Mouse (Mus musculus) C2C12 (cell line): Measurements from ENCODE around the gene Ptov1. TPM values are rescaled to one million over a fixed set of nuclear protein-coding genes. Genes with fewer than 3 reads are reported as not detected.
A peak's percentile ranks its signal among the peaks of the same experiment; 100 is the strongest.

Experiments used
- H3K27me3 ChIP-seq: one replicate; pipeline ENCODE4 v1.6.1; 2011; ENCODE audit not compliant: control insufficient read depth, insufficient read depth, insufficient read length
- H3K36me3 ChIP-seq: one replicate; pipeline ENCODE4 v1.6.1; 2011; ENCODE audit not compliant: control insufficient read depth, insufficient read depth
- H3K4me3 ChIP-seq: one replicate; pipeline ENCODE4 v1.5.1; 2011; ENCODE audit warnings: mild to moderate bottlenecking, control low read depth; ENCODE audit not compliant: poor library complexity, insufficient read depth, severe bottlenecking
- H3K79me2 ChIP-seq: one replicate; pipeline ENCODE4 v1.6.1; 2011; ENCODE audit not compliant: control insufficient read depth, insufficient read depth
- H3K79me3 ChIP-seq: one replicate; pipeline ENCODE4 v1.6.1; 2011; ENCODE audit warnings: low read depth, control low read depth
- H3ac ChIP-seq: one replicate; pipeline ENCODE3; 2011; ENCODE audit warnings: low read depth; ENCODE audit not compliant: control insufficient read depth, insufficient read length
- CEBPB ChIP-seq: IDR thresholded peaks from one replicate; pipeline ENCODE4 v1.6.1; 2011; ENCODE audit warnings: low read depth, mild to moderate bottlenecking, control low read depth, moderate library complexity
- CTCF ChIP-seq: IDR thresholded peaks from one replicate; pipeline ENCODE4 v1.5.1; 2011; ENCODE audit not compliant: control insufficient read depth, insufficient read depth, insufficient read length
- FOSL1 ChIP-seq: IDR thresholded peaks from one replicate; pipeline ENCODE4 v1.8.0; 2011; ENCODE audit warnings: mild to moderate bottlenecking, low read length; ENCODE audit not compliant: poor library complexity, insufficient read depth, severe bottlenecking
- MAX ChIP-seq: IDR thresholded peaks from one replicate; pipeline ENCODE4 v1.6.1; 2011; ENCODE audit warnings: mild to moderate bottlenecking, control low read depth
- MYOD1 ChIP-seq: IDR thresholded peaks from one replicate; pipeline ENCODE4 v1.6.1; 2011; ENCODE audit warnings: low read depth; ENCODE audit not compliant: control insufficient read depth, insufficient read length
- MYOG ChIP-seq: IDR thresholded peaks from one replicate; pipeline ENCODE4 v1.6.1; 2011; ENCODE audit not compliant: control insufficient read depth, insufficient read length; ENCODE audit errors: extremely low read depth
- USF1 ChIP-seq: IDR thresholded peaks from one replicate; pipeline ENCODE4 v1.6.1; 2011; ENCODE audit warnings: low read depth, mild to moderate bottlenecking, control low read depth, moderate library complexity
- polyA plus RNA-seq: library from polyadenylated mRNA; unstranded; fragments of >200 nt; fragmentation: generic; extraction: Trizol; gene quantifications from one replicate; pipeline ENCODE4 v1.2.1, GENCODE M21; 2012; ENCODE audit warnings: missing spikeins

Ptov1 gene
- polyA plus RNA-seq, 1 experiment, result 221 TPM

GRCm38 (mm10) chr7:44836423-44837053 lies 33.0 kb downstream of the Ptov1 start:
- Histone ChIP-seq H3K36me3 (no peaks in the 10 kb centered on the region), H3K79me2 (no peaks in the 10 kb centered on the region), H3K4me3 (no peak overlapping the region), H3K27me3 (no peaks in the 10 kb centered on the region), H3ac (no peak overlapping the region), H3K79me3 (no peaks in the 10 kb centered on the region)
- TF ChIP-seq MYOD1 (no peak), USF1 (no peak), FOSL1 (no peak), CEBPB (no peak), CTCF (no peak), MYOG (no peak), MAX (no peak)

GRCm38 (mm10) chr7:44836016-44836404 lies 33.6 kb downstream of the Ptov1 start:
- H3ac ChIP-seq, result no peak overlapping the region
- no peaks in the 10 kb centered on the region for H3K27me3 ChIP-seq
- peaks cover 4% of the 10 kb centered on the region for H3K36me3 ChIP-seq
- peaks cover 1% of the 10 kb centered on the region for H3K79me3 ChIP-seq
- H3K79me2 ChIP-seq, result peaks cover 1% of the 10 kb centered on the region
- H3K4me3 ChIP-seq, result no peak overlapping the region
- TF ChIP-seq MYOD1 (no peak), MAX (no peak), FOSL1 (no peak), USF1 (no peak), CEBPB (no peak), CTCF (no peak), MYOG (no peak)

- H3K79me2 ChIP-seq, result peaks cover 7% of the 10 kb centered on the region
- TF ChIP-seq CEBPB, result no peak
- no peak for TF ChIP-seq CTCF
- no peak for TF ChIP-seq MYOD1
- no peak for TF ChIP-seq MAX
- no peak for TF ChIP-seq MYOG
- TF ChIP-seq FOSL1, result no peak
- no peak for TF ChIP-seq USF1
- no peak overlapping the region for H3ac ChIP-seq
- no peak overlapping the region for H3K4me3 ChIP-seq
- peaks cover 5% of the 10 kb centered on the region for H3K79me3 ChIP-seq
- H3K27me3 ChIP-seq, result no peaks in the 10 kb centered on the region
- peaks cover 9% of the 10 kb centered on the region for H3K36me3 ChIP-seq
Measured at GRCm38 (mm10) chr7:44835373-44836015, 34.1 kb downstream of the Ptov1 start.

- Histone ChIP-seq H3ac (no peak overlapping the region), H3K4me3 (no peak overlapping the region), H3K36me3 (peaks cover 29% of the 10 kb centered on the region), H3K79me2 (peaks cover 34% of the 10 kb centered on the region), H3K79me3 (peaks cover 26% of the 10 kb centered on the region), H3K27me3 (no peaks in the 10 kb centered on the region)
- TF ChIP-seq CEBPB (no peak), USF1 (no peak), CTCF (no peak), MYOD1 (no peak), MAX (no peak), MYOG (no peak), FOSL1 (no peak)
Measured at GRCm38 (mm10) chr7:44832763-44833162, 36.8 kb downstream of the Ptov1 start.

GRCm38 (mm10) chr7:44828706-44829105 lies 40.9 kb downstream of the Ptov1 start:
- TF ChIP-seq MYOD1, result no peak
- no peak for TF ChIP-seq MYOG
- TF ChIP-seq MAX, result no peak
- no peak for TF ChIP-seq USF1
- no peak for TF ChIP-seq CEBPB
- no peak for TF ChIP-seq FOSL1
- no peak for TF ChIP-seq CTCF
- Histone ChIP-seq H3K4me3 (no peak overlapping the region), H3K79me2 (peaks cover 74% of the 10 kb centered on the region), H3K27me3 (no peaks in the 10 kb centered on the region), H3K79me3 (peaks cover 65% of the 10 kb centered on the region), H3ac (no peak overlapping the region), H3K36me3 (peaks cover 42% of the 10 kb centered on the region)

GRCm38 (mm10) chr7:44826771-44827170 lies 42.8 kb downstream of the Ptov1 start:
- no peak for TF ChIP-seq MYOG
- TF ChIP-seq CEBPB, result peak; percentile 12
- Histone ChIP-seq H3K36me3 (peaks cover 45% of the 10 kb centered on the region), H3K79me3 (peaks cover 82% of the 10 kb centered on the region), H3ac (no peak overlapping the region), H3K79me2 (peaks cover 94% of the 10 kb centered on the region), H3K4me3 (no peak overlapping the region), H3K27me3 (no peaks in the 10 kb centered on the region)
